Mouse (Mus musculus) CH12.LX (cell line): ENCODE results near the gene Rfc4.

Source experiments
- CTCF ChIP-seq, 2 experiments: IDR thresholded peaks in 1 of 2; conservative IDR thresholded peaks in 1 of 2; 2 replicates each; pipeline ENCODE4 v1.5.1; 2011 to 2012; ENCODE audit warnings: low read depth in 2 of 2, low read length in 2 of 2, improper control_type of control experiment in 1 of 2, inconsistent platforms in 1 of 2, mild to moderate bottlenecking in 1 of 2, moderate library complexity in 1 of 2
- GABPA ChIP-seq: IDR thresholded peaks from 2 replicates; pipeline ENCODE4 v1.6.1; 2012; ENCODE audit warnings: low read depth, low read length, improper control_type of control experiment, inconsistent platforms; ENCODE audit not compliant: insufficient replicate concordance
- MAX ChIP-seq: IDR thresholded peaks from 2 replicates; pipeline ENCODE4 v1.6.1; 2011; ENCODE audit warnings: low read length, improper control_type of control experiment
- MEF2A ChIP-seq: IDR thresholded peaks from 2 replicates; pipeline ENCODE4 v1.6.1; 2014; ENCODE audit warnings: low read depth, mild to moderate bottlenecking, inconsistent platforms, low read length, improper control_type of control experiment, borderline replicate concordance
- MXI1 ChIP-seq: IDR thresholded peaks from 2 replicates; pipeline ENCODE4 v1.6.1; 2011; ENCODE audit warnings: mild to moderate bottlenecking, low read depth, low read length, improper control_type of control experiment
- POLR2A ChIP-seq: IDR thresholded peaks from 2 replicates; pipeline ENCODE4 v1.6.1; 2011; ENCODE audit warnings: low read depth, mild to moderate bottlenecking, improper control_type of control experiment, low read length
- USF1 ChIP-seq: IDR thresholded peaks from 2 replicates; pipeline ENCODE4 v1.6.1; 2014; ENCODE audit warnings: low read depth, mild to moderate bottlenecking, inconsistent platforms, low read length, improper control_type of control experiment

DNA sequence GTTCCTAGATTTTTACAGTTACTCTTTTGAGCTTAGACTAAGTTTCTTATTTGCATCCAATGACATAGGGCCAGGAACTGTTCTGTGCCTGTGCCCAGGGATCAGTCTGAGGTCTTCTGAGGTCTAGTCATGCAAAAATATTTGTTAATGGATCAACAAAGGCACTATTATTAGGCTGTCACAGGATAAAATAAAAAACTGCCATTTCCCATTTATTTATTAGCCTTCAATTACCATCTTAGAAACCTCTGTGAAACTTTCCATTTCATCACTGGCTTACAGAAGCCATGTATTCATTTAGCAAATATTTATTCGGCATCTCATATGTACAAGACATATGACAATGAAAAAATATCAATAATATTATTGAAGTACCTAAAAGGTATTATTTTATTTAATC is 39.1 kb upstream of the Rfc4 start:
- no peak for TF ChIP-seq POLR2A
- TF ChIP-seq CTCF (conservative IDR thresholded peaks at IDR 0.05 in 1 of 2, IDR thresholded peaks at IDR 0.05 in 1 of 2; ENCODE audit: low read depth in 2 of 2, low read length in 2 of 2), result no peak
- no peak for TF ChIP-seq GABPA
- TF ChIP-seq MXI1, result no peak
- TF ChIP-seq MEF2A, result no peak
- no peak for TF ChIP-seq USF1
- no peak for TF ChIP-seq MAX
